Mouse (Mus musculus) yolk sac, embryonic 10.5 days (tissue): ENCODE measurements around the gene BC030867.

Source experiments
- DNase-seq: peaks from one replicate; pipeline ENCODE4 v3.0.0-alpha.2; 2017; ENCODE audit warnings: low spot score

The BC030867 gene

DNA sequence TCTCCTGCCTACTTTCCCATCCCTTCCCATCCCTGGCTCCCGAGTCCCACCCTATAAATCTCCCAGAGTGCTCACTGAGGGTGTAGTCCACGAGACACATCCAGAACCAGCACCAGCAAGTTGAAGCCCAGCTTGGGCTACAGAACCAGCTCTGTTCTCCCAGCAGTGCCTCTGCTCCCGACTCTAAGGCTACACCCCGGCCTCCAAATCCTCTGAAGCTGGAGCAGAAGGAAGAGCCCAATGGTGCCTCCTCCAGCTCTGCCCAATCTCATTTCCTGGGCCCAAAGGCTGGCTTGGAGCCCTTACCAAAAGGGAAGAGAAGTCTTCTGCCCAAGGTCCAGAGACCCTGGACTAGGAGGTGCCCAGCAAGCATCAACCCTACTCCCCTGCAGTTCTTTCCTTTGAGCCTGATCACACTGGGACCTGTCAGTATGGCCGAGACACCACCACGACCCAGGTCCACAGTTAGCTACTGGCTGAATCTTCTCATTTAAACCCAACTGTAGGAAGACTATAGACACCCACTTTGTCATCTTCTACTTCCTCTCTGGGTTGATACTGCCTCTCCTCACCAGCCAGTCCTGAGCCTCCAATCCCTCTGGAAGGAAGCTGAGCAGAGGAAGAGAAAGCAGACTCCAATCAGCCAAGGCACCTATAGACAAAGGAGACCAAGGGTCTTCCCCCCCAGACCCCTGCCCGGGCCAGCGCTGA is 27.3 kb upstream of the BC030867 start:
- no peak for DNase-seq

DNA sequence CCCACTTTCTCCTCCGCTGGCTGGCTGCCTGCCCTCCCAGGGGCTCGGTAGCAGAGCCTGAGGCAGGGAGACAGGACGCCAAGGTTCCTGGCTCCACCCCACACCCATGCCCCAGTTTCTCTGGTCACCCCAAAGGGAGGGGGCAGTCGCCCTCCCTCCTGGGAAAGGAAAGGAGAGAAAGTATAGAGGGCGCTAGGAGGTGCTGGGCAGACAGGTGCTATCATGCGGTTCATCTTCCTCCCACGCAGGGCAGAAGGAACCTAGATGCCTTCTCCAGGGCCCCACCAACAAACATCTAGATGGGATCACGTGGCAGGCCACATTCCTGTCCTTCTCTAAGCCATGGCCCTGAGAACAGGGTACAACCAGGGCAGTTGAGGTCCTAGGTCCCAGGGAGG is 26.7 kb upstream of the BC030867 start:
- no peak for DNase-seq

DNA sequence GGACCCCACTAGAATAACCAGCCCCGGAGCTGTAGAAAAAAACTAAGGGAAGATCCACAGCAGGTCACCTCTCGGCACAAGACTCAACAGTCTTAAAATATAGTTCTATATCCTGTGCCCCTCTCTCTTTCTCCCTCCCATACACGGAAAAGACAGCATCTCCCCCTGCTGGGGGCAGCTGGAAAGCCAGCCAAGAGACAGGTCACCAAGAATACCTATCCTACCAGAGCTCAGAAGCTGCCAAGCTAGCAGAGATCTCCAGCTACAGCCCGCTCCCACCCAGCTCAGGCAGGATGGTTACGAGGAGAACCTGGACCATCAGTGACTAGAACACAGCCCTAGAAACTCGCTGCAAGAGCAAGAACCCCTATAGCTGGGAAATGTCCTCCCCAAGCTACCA is 25.5 kb upstream of the BC030867 start:
- DNase-seq: peak; percentile 62

DNA sequence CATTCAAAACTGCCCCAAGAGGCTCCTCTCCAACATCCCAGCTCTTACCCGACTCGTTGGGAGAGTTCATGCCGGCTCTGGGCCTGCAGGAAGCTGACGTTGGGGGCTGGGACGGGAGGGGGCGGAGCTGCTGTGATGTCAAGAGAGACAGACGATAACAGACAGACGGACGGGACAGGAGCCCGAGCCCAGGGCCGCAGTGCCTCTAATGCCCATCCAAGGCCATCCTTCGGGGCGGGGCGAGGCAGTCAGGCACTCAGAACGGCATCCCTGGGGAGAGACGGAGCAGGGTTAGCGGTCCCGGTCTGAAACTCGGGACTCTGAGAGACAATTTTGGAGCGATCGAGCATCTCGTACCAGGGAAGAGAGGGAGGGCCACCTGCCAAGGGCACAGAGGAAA is 24.0 kb upstream of the BC030867 start:
- no peak for DNase-seq

DNA sequence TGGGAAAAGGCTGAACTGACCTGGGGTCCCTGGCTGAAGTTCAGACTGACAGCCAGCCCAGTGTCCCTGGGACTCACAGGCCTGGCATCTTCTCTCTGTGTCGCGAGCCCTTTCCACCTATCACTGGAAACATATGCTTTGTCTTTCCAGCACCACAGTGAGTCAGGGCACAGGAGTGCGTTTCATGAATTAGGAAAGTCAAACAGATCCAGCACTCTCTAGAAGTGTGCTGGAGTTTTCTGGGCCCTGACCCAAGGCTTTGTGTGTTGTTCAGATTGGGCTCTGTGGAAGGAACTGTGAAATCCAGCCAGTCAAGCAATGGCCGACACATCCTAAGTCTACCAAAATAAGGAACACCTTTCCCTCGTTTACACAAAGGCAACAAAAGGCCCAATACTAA is 23.5 kb upstream of the BC030867 start:
- no peak for DNase-seq

DNA sequence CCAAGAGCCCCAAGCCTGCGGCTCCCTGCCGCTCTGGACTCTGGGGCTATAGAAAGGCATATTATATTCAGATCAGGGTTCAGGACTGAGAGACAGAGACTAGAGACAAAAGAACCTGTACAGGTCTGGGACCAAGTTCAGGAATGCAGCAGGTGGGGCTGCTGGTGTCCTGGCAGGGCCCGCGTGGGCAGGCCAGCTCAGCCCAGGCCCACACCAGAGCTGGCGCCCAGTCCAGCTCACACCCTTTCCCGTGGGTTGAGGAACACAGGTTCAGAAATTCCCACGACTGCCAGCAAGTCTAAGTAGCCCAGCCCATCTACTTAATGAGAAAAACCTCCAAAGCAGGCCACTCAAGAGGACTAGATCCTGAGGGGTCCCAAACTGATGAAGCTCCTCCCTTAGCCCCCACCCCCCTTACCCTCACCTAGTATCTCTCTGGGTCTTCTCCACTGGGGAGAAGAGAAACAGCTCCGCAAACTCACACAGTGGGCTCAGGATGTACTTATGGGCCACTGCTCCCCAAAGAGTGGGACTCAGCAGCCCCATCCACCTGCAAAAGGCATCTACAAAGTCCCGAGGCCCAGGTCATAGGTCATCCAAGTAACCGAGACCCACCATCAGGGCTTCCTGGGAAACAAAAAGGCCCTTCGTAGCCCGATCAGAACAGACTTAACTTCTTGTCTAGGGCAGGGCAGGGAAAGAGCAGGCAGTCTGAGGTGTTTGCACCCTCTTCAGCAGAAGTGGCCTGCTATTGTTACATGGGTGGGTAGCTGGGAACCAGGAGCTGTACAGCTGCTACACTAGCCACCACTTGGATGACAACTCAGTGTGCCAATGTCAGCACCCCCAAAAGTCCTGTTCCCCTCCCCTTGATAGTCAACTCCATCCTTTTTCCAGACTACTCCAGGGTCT is 22.4 kb upstream of the BC030867 start:
- no peak for DNase-seq

DNA sequence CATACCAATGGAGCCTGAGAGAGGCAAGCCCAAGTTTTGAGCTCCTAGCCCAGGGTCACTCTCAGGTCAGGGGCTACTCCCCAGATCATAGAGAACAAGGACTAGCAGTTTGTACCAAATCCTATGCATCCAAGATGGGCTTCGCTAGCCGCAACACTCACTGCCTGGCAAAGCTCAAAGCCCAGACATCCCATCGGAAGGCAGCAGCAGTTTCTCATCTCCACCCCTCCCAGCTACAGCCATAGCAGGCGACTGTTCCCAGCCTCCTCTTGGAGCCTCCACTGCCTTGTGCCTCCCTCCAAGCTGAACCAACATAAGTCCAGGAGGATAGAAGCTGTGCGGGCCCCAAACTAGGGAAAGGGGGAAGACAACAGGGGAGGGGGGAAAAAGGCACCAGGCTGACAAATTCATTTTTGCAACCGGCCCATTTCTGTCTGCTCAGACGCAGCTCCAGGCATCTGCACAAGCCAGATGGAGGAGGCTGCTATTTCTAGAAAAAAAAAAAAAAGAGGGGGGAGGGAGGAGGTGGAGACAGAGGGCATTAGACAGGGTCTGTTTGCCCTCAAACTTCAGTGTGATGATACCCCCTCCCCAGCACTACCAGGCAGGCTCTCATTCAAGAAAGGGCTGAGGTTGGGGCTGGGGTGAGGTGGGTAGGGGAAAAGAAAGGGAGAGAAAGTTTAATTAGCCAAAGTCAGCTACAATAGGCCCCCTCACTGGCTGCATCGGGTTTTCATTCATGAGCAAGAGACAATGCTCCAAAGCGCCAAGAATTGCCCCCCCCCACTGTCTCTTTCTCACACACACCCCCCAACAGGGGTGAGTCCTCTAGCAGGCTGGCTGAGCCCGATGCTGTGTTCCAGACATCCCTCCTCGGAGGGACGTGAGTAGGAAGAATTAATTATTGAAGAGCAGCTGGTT is 21.2 kb upstream of the BC030867 start:
- no peak for DNase-seq

DNA sequence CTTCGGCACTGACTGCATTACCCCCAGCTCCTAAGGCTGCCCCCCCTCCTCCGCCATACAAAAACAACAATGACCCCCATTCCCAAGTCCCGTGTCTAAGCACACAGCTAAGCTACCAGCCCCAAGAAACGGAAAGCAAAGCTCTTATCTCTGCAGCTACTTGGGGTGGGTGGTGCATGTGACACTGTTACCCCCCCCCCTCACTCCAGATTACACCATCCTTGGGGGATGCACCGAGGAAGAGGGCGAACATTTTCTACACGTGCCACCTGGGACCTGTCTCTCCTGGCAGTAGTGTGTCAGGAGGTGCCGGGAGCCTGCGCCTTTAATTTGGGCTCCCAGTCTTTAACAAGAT is 20.5 kb upstream of the BC030867 start:
- no peak for DNase-seq

DNA sequence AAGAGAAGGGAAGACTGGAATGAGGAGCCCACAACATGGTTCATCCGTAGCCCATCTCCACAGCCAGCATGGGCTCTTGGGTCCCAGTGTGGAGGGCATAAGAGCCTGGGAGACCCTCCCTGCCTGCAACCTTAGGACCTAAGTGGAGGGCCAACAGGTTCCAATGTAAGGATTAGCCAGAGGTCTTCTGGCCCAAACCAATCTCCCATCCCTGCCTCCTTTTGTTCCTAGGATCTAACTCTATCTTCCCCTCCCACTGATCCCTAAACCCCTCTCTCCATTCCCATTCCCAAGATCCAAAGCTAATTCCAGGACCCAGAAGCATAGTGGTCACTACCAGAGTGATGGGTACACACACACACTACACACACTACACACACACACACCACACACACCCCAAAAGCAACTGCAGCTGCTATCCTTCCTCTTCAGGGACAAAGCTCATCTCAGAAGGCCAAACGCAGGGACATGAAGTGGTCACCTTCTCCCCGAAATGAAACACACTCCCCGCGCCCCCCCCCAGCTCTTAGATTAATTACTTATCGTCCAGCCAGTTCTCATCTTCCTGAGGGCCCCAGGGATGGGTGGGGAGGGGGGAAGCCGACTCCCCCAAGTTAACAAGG is 19.9 kb upstream of the BC030867 start:
- no peak for DNase-seq

DNA sequence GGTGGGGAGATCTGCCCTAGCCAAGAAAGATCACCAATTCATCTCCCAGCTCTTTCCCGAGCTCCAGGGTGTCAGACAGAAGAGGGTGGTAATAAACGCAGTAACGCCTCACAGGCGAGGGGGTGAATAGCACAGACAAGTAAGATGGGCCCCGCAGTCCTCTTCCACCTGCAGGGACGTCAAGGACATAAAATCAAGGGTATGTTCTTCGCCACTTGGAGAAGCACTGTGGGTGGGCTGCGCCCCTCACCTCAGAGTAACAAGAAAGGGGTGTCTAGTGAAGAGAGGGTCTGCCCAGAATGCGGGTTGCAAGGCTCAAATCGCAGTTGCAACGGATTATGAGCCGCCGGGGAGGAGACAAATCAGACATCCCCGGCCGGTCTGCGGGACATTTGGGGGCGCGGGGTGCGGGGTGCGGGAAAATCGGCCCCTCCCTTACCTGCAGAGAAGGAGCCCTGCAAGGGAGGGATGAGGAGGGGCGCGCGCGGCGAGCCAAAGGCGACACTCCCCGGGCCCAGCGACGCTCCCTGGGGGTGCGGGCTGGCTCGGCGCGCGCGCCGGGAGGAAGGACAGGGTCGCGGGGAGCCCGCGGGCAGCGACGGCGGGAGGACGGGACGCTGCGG is 19.2 kb upstream of the BC030867 start:
- no peak for DNase-seq

DNA sequence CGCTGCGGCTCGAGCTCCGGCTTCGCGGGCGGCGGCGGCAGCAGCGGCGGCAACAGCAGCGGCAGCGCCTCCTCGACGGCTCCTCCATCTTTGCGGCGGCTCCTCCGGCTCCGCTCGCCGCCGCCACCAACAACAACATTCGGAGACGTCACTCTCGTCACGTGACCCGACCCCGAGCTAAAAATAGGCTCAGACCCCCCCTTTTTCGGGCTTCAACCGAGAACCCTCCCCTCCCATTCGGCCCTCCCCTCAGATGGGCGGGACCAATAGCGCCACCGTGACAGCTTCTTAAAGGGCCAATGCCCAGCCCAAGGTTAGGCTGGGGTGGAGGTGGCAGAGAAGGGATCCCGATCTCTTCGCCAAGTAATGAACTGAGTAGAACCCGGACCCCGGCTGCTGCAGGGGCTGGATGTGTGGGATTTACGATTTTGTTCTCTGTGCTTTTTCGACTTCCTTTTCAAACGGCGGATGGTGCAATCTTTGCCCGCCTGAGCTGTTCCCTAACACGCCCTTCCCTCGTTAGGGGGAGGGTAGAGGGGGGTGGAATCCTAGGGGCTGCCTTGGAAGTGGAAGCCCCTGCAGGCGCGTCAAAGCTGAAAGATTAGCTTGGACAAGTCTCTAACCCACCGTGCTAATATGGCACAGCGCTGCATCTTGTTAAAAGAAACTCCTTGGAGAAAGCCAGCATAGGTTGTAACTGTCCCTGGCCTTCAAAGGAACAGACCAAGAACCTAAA is 18.5 kb upstream of the BC030867 start, which contains the start of gene Hdac5:
Gene Hdac5, minus strand, starts transcription at position 161 of the 736 bp plus-strand sequence.
- DNase-seq: peak; percentile 98

DNA sequence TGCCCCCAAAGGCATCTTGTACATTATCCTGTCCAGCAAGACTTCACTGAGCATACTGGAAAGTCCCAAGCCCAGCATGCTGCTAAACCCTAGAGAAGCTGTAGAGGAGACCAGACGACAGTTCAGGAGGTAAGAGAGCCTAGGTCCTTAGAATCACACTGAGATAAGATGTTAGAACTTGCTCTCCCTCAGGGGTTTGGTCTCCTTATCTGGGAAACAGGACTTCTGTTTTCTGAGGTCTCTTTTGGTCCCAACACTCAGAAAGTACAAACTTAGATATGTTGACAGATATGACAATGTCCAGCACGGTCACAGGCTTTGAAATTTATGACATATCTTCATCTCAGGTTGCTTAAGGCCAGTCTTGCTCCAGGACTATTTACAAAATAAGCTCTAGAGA is 12.7 kb upstream of the BC030867 start:
- no peak for DNase-seq

DNA sequence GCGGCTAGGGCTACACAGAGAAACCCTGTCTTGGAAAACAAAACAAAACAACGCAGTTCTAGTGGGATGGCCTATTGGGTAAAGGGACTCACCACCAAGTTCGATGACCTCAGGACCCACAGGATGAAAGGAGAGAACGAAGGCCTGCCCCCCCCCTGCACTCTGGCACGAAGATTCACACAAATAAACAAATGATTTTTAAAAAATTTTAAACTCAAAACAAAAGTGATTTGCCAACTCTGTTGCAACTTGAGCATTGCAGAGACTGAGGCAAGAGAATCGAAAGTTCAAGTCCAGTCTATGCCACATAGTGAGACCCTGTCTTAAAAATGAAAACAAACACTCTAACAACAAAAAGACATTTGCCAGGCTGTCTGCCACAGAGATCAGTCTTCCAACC is 8.0 kb upstream of the BC030867 start:
- no peak for DNase-seq

DNA sequence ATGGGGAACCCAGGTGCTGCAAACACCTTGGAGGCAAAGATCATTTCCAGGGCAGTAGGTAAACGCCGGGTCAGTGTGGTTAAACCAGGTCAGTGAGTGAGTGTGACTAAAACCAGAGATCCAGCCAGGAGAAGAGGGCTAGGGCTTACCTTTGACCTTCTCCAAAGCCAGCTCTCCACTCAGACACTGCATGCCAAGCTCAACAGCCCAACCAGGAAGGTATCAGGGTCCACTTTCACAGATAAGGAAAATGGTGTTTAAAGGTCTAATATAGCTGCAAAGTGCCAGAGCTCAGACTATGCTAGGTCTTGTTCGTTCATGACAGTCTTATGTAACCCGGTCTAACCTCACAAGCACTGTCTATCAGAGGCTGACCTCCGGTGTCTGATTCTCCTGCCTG is 7.4 kb upstream of the BC030867 start:
- peak; percentile 86 for DNase-seq

DNA sequence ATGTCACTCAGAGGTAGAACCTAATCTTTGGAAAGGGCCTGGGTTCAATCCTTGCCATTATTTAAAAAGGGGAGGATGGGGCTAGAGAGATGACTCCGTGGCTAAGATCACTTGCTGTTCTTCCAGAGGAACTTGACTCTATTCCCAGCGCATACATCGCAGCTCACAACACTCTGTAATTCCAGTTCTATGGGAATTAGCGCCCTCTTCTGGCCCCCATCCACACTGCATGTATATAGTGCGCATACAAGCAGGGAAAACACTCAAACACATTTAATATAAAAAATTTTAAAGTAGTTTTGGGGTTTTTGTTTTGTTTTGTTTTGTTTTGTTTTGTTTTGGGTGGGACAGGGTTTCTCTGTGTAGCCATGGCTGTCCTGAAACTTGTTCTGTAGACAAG is 6.8 kb upstream of the BC030867 start:
- DNase-seq: no peak

DNA sequence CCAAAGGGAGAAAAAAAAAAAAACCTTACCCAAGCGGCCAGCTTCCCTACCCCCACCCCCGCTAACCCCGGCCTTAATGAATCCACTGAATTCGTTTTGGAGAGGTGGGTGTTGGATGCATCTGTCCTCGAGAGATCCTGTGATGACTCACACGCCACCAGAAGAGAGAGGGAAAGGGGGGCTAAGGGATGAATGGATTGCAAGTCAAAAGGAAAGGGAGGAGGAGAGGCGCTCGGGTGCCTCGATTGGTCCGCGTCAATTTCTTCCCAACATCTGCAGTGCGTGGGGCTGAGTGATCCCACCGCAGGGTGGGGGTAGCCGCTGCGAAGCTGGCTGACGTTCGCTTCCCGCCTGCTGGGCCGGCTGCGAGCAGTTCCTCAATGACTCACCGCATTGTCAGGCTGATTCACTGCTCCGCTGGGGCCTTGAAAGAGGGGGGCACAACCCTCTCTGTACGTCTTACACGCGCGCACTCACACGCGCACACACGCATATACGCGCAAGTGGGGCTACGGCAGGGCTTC is 3.7 kb upstream of the BC030867 start:
- DNase-seq: peak; percentile 47

DNA sequence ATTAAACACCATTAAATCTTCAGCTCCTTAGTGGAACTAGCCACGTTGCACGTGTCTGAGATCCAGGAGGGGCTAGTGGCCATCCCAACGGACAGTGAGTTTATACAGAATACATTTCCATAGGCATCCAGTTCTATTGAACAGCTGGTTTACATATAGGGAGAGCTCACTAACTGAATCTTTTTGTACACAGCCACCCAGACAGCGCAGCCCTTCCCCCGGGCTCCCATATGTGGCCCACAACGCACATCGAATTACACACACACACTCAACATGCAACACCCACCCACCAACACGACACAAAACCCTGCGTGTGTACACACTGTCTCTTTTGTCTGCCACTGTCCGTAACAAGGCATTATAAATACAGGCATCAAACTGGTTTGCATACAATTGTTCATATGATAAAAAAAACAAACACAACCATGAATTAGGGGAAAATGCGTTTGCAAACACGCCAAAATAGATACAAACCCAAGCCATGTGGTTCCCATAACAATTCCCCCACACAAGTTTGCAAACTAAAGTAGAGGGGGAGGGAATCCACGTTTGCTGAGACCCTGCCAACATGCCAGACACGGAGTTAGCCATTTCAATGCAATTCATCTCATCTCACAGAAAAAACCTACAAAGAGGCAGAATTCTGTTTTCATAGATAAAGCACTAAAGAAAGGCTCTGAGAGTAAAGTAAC is 3.0 kb upstream of the BC030867 start:
- no peak for DNase-seq

DNA sequence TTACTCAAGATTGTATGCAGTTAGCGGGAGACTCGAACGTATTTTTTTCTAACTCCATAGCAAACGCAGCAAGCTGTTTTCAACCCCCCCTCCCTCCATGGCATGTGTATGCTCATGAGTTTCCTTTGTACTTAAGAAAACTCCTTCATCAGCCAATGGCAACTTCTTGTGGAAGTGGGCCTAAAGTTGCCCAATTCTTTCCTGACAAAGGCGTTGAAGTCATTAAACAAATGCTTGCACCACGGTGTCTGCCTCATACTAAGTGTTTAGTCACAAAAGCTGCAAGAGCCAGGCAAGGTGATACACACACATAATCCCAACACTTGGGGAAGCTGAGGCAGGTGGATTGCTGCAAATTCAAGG is 2.4 kb upstream of the BC030867 start:
- no peak for DNase-seq

DNA sequence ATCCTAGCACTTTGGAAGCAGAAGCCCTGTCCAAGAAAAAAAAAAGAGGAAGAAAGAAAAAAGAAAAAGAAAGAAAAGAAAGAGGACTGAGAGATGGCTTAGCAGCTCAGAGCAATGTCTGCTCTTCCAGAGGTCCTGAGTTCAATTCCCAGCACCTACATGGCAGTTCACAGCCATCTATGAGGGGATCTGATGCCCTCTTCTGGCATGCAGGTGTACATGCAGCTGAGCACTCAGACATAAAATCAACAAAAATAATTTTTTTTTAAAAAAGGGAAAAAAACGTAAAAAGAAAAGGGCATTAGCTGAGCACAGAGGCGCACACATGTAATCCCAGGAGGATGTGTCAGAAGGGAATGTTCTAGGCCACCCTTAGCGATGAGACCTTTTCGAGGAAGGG is 1.8 kb upstream of the BC030867 start:
- no peak for DNase-seq
